Mouse (Mus musculus): ENCODE measurements around the gene Cdipt. TPM values are rescaled to one million over a fixed set of nuclear protein-coding genes. Genes with fewer than 3 reads are reported as not detected.

The Cdipt gene
- polyA plus RNA-seq, 1 experiment from 2014 or later = 37.4 TPM

- Histone ChIP-seq H3K4me2 (ENCODE audit: low read depth, low read length) (no peak overlapping the region), H3K27ac (ENCODE audit: low read depth) (peak overlapping the region; percentile 94), H3K27me3 (ENCODE audit: insufficient read depth, low read length) (no peaks in the 10 kb centered on the region), H3K4me1 (ENCODE audit: insufficient read depth) (peaks cover 28% of the 10 kb centered on the region), H3K9ac (replicated peaks) (no peak overlapping the region), H3K4me3 (ENCODE audit: low read depth, low read length) (no peak overlapping the region), H3K36me3 (replicated peaks; ENCODE audit: insufficient read depth, low read length) (no peaks in the 10 kb centered on the region; the same call in 1 of the 2 replicates), H3K9me3 (ENCODE audit: low read length) (no peaks in the 10 kb centered on the region)
- WGBS (ENCODE audit: insufficient replicate concordance) = 81% methylated on average over 6 of the region's 6 CpGs
- ATAC-seq (no peak), DNase-seq (no peak)
- no peak for TF ChIP-seq EP300 (IDR thresholded peaks at IDR 0.05; ENCODE audit: low read depth)
- TF ChIP-seq CTCF (IDR thresholded peaks at IDR 0.05; ENCODE audit: low read depth) = no peak
Measured at GRCm38 (mm10) chr7:127007313-127008024, 31.8 kb downstream of the Cdipt start.

DNA sequence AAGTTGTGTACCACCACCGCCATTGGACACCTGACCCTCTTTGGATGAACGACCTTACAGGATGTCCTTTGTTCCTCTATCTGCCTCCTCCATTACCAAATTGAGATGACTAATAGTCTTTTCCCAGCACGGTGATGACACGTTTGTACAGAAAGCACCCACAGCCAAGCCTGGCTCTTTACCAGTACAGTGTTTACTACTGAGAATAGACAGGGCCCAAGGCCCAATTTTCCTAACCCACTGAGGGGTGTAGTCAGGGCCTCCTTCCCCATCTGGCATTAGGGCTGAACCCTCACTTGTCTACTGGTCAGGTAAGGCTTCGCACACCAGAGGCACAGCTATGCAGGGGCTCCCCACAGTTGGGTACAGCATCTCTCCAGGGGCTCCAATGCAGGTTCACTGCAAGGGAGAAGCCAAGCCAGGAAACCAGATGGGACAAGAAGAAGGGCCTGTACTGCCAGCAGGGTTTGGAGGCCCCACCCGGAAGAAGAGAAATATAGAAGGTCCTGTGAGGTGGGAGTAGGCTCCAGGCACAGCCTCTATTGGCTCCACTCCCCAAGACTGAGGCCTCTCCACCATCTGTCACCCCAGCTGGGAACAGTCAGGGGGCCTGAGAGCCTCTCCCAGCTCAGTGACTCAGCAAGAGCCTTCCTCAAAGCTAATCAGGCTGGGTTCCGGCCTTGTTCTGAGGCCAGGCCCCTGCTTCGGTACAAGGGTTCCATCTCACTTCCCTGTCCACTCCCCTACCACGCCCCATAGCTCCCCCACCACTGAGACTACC lies 32.7 kb downstream of the Cdipt start:
- peak; percentile 93 for ATAC-seq
- H3K9ac ChIP-seq (replicated peaks) = peak overlapping the region; percentile 52
- H3K27ac ChIP-seq (ENCODE audit: low read depth) = peak overlapping the region; percentile 94
- H3K27me3 ChIP-seq (ENCODE audit: insufficient read depth, low read length) = no peaks in the 10 kb centered on the region
- peaks cover 4% of the 10 kb centered on the region; the same call in 1 of the 2 replicates for H3K36me3 ChIP-seq (replicated peaks; ENCODE audit: insufficient read depth, low read length)
- DNase-seq = peak; percentile 72
- no peak for TF ChIP-seq CTCF (IDR thresholded peaks at IDR 0.05; ENCODE audit: low read depth)
- peak; percentile 7 for TF ChIP-seq EP300 (IDR thresholded peaks at IDR 0.05; ENCODE audit: low read depth)
- H3K9me3 ChIP-seq (ENCODE audit: low read length) = no peaks in the 10 kb centered on the region
- peaks cover 32% of the 10 kb centered on the region for H3K4me1 ChIP-seq (ENCODE audit: insufficient read depth)
- H3K4me2 ChIP-seq (ENCODE audit: low read depth, low read length) = peak overlapping the region; percentile 1
- no peak overlapping the region for H3K4me3 ChIP-seq (ENCODE audit: low read depth, low read length)
- WGBS (ENCODE audit: insufficient replicate concordance) = 44% methylated on average over 9 of the region's 9 CpGs

DNA sequence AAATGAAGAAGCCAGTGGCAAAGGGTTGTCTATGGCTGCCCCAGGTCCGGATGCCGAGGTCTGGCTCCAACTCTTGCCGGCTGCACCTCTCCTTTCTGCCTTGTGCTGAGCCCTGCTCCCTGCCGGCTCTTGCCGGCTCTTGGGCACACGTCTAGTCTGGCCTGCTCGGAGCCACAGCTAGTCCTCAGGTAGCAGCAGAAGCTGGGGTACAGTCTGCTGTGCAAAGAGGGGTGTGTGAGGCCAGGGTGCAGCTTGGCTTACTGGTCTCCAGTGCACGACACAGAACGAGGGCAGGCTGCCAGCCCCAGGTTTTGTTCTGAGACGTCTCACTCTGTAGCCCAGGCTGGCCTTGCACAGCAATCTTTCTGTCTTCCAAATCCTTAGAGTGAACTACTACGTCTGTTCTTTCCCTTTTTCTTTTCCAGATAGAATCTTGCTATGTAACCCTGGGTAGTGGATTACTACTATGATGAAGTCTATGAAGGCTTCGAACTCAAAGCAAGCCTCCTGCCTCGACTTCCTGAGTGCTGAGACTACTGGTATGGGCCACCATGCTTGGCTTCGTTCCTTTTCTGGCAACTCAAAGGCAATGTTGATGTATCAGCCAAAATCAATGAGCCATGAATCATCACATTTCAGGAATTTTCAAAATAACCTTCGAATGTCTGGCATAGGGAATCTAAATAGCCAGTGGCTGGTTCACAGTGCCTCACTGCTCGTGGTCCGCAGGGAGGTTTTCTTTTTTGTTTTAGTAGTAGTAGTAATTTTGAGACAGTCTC lies 33.8 kb downstream of the Cdipt start:
- peaks cover 4% of the 10 kb centered on the region; the same call in 1 of the 2 replicates for H3K36me3 ChIP-seq (replicated peaks; ENCODE audit: insufficient read depth, low read length)
- no peaks in the 10 kb centered on the region for H3K9me3 ChIP-seq (ENCODE audit: low read length)
- DNase-seq (no peak), ATAC-seq (no peak)
- TF ChIP-seq EP300 (IDR thresholded peaks at IDR 0.05; ENCODE audit: low read depth) (no peak), CTCF (IDR thresholded peaks at IDR 0.05; ENCODE audit: low read depth) (no peak)
- H3K9ac ChIP-seq (replicated peaks) = peak overlapping the region; percentile 52; the same call in 1 of the 2 replicates
- peak overlapping the region; percentile 94 for H3K27ac ChIP-seq (ENCODE audit: low read depth)
- H3K27me3 ChIP-seq (ENCODE audit: insufficient read depth, low read length) = no peaks in the 10 kb centered on the region
- 77% methylated on average over 17 of the region's 17 CpGs for WGBS (ENCODE audit: insufficient replicate concordance)
- no peak overlapping the region for H3K4me3 ChIP-seq (ENCODE audit: low read depth, low read length)
- H3K4me2 ChIP-seq (ENCODE audit: low read depth, low read length) = 0 out of 2 replicates have a peak overlapping the region, but pooled peaks have one; percentile 1
- peaks cover 38% of the 10 kb centered on the region for H3K4me1 ChIP-seq (ENCODE audit: insufficient read depth)

DNA sequence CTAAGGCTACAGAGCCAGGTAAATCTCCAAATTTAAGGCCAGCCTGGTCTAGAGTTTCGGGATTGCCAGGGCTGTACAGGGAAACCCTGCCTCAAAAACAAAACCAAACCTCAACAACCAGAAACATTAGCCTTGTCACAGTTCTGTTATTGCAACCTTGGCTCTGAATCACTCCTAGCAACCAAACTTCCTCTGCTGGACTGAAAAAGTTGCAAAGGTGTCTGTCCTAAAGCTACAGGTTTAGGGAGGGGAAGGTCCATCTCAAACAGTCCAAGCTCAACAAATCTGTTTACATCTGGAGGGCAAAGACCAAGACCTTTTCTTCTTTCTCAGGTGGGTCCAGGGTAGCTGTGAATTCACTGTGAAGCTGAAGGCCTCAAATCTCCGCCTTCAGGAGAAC lies 35.3 kb downstream of the Cdipt start:
- peaks cover 51% of the 10 kb centered on the region for H3K4me1 ChIP-seq (ENCODE audit: insufficient read depth)
- ATAC-seq (no peak), DNase-seq (no peak)
- no peak overlapping the region for H3K9ac ChIP-seq (replicated peaks)
- no peaks in the 10 kb centered on the region for H3K9me3 ChIP-seq (ENCODE audit: low read length)
- H3K4me3 ChIP-seq (ENCODE audit: low read depth, low read length) = no peak overlapping the region
- H3K27ac ChIP-seq (ENCODE audit: low read depth) = peak overlapping the region; percentile 11; the same call in 1 of the 2 replicates
- TF ChIP-seq CTCF (IDR thresholded peaks at IDR 0.05; ENCODE audit: low read depth) (no peak), EP300 (IDR thresholded peaks at IDR 0.05; ENCODE audit: low read depth) (no peak)
- peaks cover 8% of the 10 kb centered on the region; the same call in 1 of the 2 replicates for H3K36me3 ChIP-seq (replicated peaks; ENCODE audit: insufficient read depth, low read length)
- H3K27me3 ChIP-seq (ENCODE audit: insufficient read depth, low read length) = no peaks in the 10 kb centered on the region
- 86% methylated on average over 2 of the region's 2 CpGs for WGBS (ENCODE audit: insufficient replicate concordance)
- H3K4me2 ChIP-seq (ENCODE audit: low read depth, low read length) = no peak overlapping the region

DNA sequence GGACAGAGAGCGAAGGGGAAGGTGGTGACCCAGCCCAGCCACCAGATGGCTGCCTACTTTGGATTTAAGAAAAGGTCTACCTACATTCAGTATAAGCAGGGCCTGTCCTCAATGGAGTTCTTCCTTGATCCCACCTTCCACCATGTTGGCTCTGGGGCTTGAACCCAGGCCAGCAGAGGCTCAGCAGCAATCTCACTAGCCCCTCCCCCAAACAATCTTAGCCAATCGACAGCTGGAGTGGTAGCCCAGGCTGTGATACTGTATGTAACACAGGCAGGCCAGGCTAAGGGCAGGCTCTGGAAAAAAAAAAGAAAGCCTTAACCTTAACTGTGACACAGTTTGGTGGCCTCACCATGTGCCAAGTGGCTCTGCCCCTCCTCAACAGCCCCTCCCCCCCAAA lies 36.0 kb downstream of the Cdipt start:
- TF ChIP-seq EP300 (IDR thresholded peaks at IDR 0.05; ENCODE audit: low read depth) (no peak), CTCF (IDR thresholded peaks at IDR 0.05; ENCODE audit: low read depth) (no peak)
- H3K4me3 ChIP-seq (ENCODE audit: low read depth, low read length) = no peak overlapping the region
- 96% methylated on average over 2 of the region's 2 CpGs for WGBS (ENCODE audit: insufficient replicate concordance)
- ATAC-seq (no peak), DNase-seq (no peak)
- no peaks in the 10 kb centered on the region for H3K27me3 ChIP-seq (ENCODE audit: insufficient read depth, low read length)
- H3K4me2 ChIP-seq (ENCODE audit: low read depth, low read length) = no peak overlapping the region
- H3K4me1 ChIP-seq (ENCODE audit: insufficient read depth) = peaks cover 51% of the 10 kb centered on the region
- peak overlapping the region; percentile 11; the same call in 1 of the 2 replicates for H3K27ac ChIP-seq (ENCODE audit: low read depth)
- H3K9me3 ChIP-seq (ENCODE audit: low read length) = no peaks in the 10 kb centered on the region
- no peak overlapping the region for H3K9ac ChIP-seq (replicated peaks)
- H3K36me3 ChIP-seq (replicated peaks; ENCODE audit: insufficient read depth, low read length) = peaks cover 8% of the 10 kb centered on the region; the same call in 1 of the 2 replicates

Data from liver, postnatal 0 days (tissue).